In genomic region chr1:193169856-193170255, GRCm38 (mm10) we compare ENCODE assay signal across 12 mouse cellular contexts. TPM values are rescaled to one million over a fixed set of nuclear protein-coding genes. Genes with fewer than 3 reads are reported as not detected.
A peak's percentile ranks its signal among the peaks of the same experiment; 100 is the strongest.
DNase-seq lines count a peak whose midpoint lies in the region; TF ChIP-seq lines count a peak whose summit lies in the region.
"Had no signal": no experiment of that assay in that cellular context is flagged by ENCODE, and none has a peak within 500 bp of the region (broad histone marks: within the 10 kb centered on the region; RNA-seq: fewer than 3 reads in every experiment).

No protein-coding gene starts in this region.

- TF ChIP-seq POLR2A in cerebellum, adult 2 months (IDR thresholded peaks at IDR 0.05; ENCODE audit: borderline replicate concordance, insufficient read depth, low read length): no peak

- H3K4me1 ChIP-seq in cerebellum, adult 2 months (ENCODE audit: control insufficient read depth, insufficient read depth, low read length): no peaks in the 10 kb centered on the region; the same call in 1 of the 2 replicates

- DNase-seq in heart, postnatal 10 days: peak; percentile 22 to 51
- no peak for DNase-seq in heart, postnatal 4 days
- DNase-seq in thymus, postnatal 14 days: peak; percentile 53
- no peak for DNase-seq in thymus, adult 18-20 months
- peak; percentile 90 for DNase-seq in large intestine, adult 2 months (ENCODE audit: low read depth, low spot score)
- peak; percentile 35 for DNase-seq in telencephalon, adult 2 months (ENCODE audit: low read depth, low spot score)
- no peak for DNase-seq in cerebellum, adult 2 months
- no peak for DNase-seq in cerebellum, postnatal 14 days
- DNase-seq: adrenal gland, postnatal 14 days; embryo, embryonic 11 days had no signal

- no peak overlapping the region for H3K27ac ChIP-seq in cerebellum, adult 2 months (ENCODE audit: insufficient read depth, low read length)
- H3K27ac ChIP-seq: macrophage had no signal

- TF ChIP-seq CTCF in cerebellum, adult 2 months (IDR thresholded peaks at IDR 0.05; ENCODE audit: borderline replicate concordance, insufficient read depth, low read depth, low read length): no peak

- WGBS in large intestine, adult 2 months: 14% methylated on average over 2 of the region's 2 CpGs
- 34% methylated on average over 2 of the region's 2 CpGs for WGBS in cerebellum, adult 2 months

- no peak overlapping the region for H3K4me3 ChIP-seq in cerebellum, adult 2 months (replicated peaks; ENCODE audit: insufficient read depth, low read depth, low read length)

- no peaks in the 10 kb centered on the region for H3K27me3 ChIP-seq in cerebellum, adult 2 months (ENCODE audit: control insufficient read depth, insufficient read depth, low read length)
- H3K27me3 ChIP-seq: CH12.LX had no signal

- intact Hi-C loops in heart, postnatal 10 days (cut with DNase I): loop anchor here (2.0 to 10.0 kb wide), 2 partner anchors 39 to 1295 kb away; partner anchors contain the start of gene Diexf

RNA-seq across cellular contexts. Expression of gene A130010J15Rik, which starts 2.0 kb away (rescaled TPM):
- total RNA-seq in heart, postnatal 10 days (2021): 1 to 10 TPM; 5.5 to 6.1 TPM
- total RNA-seq in heart, postnatal 4 days (2021): 1 to 10 TPM; 5.3 to 7.8 TPM
- polyA plus RNA-seq in large intestine, adult 2 months (2012; rRNA removed): 5.0 and 6.6 TPM in 2 replicates
- polyA plus RNA-seq in cerebellum, adult 2 months (2012; rRNA removed): 4.0 and 4.3 TPM in 2 replicates

RNA-seq across cellular contexts. Expression of gene Irf6, which starts 16.9 kb away (rescaled TPM):
- total RNA-seq in heart, postnatal 10 days (2021): 1 to 10 TPM; 4.1 to 4.6 TPM
- total RNA-seq in heart, postnatal 4 days (2021): 1 to 10 TPM; 6.0 to 7.5 TPM
- 108 and 192 TPM in 2 replicates for polyA plus RNA-seq in large intestine, adult 2 months (2012; rRNA removed)
- polyA plus RNA-seq in cerebellum, adult 2 months (2012; rRNA removed): 0.89 and 2.0 TPM in 2 replicates
- polyA plus RNA-seq: macrophage had no signal

RNA-seq across cellular contexts. Expression of gene Traf3ip3, which starts 31.6 kb away (rescaled TPM):
- total RNA-seq in heart, postnatal 10 days (2021): 1 to 10 TPM; 1.6 to 2.6 TPM
- 1 to 10 TPM; 1.0 to 1.4 TPM for total RNA-seq in heart, postnatal 4 days (2021)
- polyA plus RNA-seq in large intestine, adult 2 months (2012; rRNA removed): 6.1 and 7.4 TPM in 2 replicates
- 0.79 and 0.80 TPM in 2 replicates for polyA plus RNA-seq in cerebellum, adult 2 months (2012; rRNA removed)

RNA-seq across cellular contexts. Expression of gene Lamb3, which starts 37.6 kb away (rescaled TPM):
- total RNA-seq in heart, postnatal 10 days (2021): 10 to 100 TPM in 1 of 2 experiments, 1 to 10 TPM in 1; 9.0 to 12.2 TPM
- 1 to 10 TPM; 8.3 to 9.7 TPM for total RNA-seq in heart, postnatal 4 days (2021)
- polyA plus RNA-seq in large intestine, adult 2 months (2012; rRNA removed): 14.7 and 16.7 TPM in 2 replicates
- polyA plus RNA-seq in cerebellum, adult 2 months (2012; rRNA removed): 3.9 and 4.1 TPM in 2 replicates
- polyA plus RNA-seq: macrophage had no signal

RNA-seq across cellular contexts. Expression of gene Diexf, which starts 39.8 kb away (rescaled TPM):
- total RNA-seq in heart, postnatal 10 days (2021): 10 to 100 TPM in 1 of 2 experiments, 1 to 10 TPM in 1; 7.0 to 10.8 TPM
- 10 to 100 TPM; 10.2 to 11.8 TPM for total RNA-seq in heart, postnatal 4 days (2021)
- 10.4 and 12.9 TPM in 2 replicates for polyA plus RNA-seq in large intestine, adult 2 months (2012; rRNA removed)
- 17.7 and 18.9 TPM in 2 replicates for polyA plus RNA-seq in cerebellum, adult 2 months (2012; rRNA removed)

Comparison
In these comparisons a context has a peak if more than half of its experiments do, and no peak if none do; other contexts are left out.
1. DNase-seq: peak in heart, postnatal 10 days (2 of 2), thymus, postnatal 14 days (single experiment), large intestine, adult 2 months (single experiment) and telencephalon, adult 2 months (single experiment); none in heart, postnatal 4 days (single experiment), thymus, adult 18-20 months (0 of 2), cerebellum, adult 2 months (0 of 2) and cerebellum, postnatal 14 days (0 of 2).